Mouse (Mus musculus) C3H10T1/2 (cell line): ENCODE data around the gene Gm10217. TPM values are rescaled to one million over a fixed set of nuclear protein-coding genes. Genes with fewer than 3 reads are reported as not detected.

Experiments used
- polyA plus RNA-seq, 2 experiments: library from polyadenylated mRNA; unstranded; fragments of >200 nt; fragmentation: generic; extraction: Trizol; gene quantifications; one replicate each; pipeline ENCODE4 v1.2.1; 2012; ENCODE audit warnings: missing spikeins in 2 of 2

Gene Gm10217
- polyA plus RNA-seq = not detected

DNA sequence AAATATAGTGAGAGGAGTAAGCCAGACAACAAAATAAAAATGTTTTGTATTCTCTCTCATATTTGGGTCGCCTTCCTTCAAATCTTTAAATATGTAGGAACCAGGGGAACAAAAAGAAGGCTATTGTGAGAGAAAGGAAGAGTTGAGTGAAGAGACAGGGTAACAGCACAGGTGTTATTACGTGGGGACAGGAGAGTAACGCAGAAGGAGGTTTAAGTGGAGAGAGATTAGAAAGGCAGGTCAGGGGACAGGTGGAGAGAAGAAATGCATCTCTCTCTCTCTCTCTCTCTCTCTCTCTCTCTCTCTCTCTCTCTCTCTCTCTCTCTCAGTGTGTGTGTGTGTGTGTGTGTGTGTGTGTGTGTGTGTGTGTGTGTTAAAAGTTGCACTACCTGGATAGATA lies at the start of gene Gm10217:
Gene Gm10217 (plus strand): TSS at position 301 of the 400 bp plus-strand sequence.

Other genes with a start within 250 kb of the Gm10217 start
- gene Fam155a, start 93.1 kb upstream of the Gm10217 start, polyA plus RNA-seq = not detected
- gene Lig4, start 113.4 kb downstream of the Gm10217 start, polyA plus RNA-seq = under 1 TPM; 0.07 to 0.67 TPM
- 1 to 10 TPM in 1 of 2 experiments, under 1 TPM in 1; 0.55 to 3.5 TPM for gene Abhd13, start 113.5 kb downstream of the Gm10217 start, polyA plus RNA-seq
- under 1 TPM in 1 of 2 experiments, not detected in 1; 0.07 TPM for gene Tnfsf13b, start 142.2 kb downstream of the Gm10217 start, polyA plus RNA-seq